Mouse (Mus musculus) midbrain, postnatal 0 days (tissue): Measurements from ENCODE around the gene Cstf3. TPM values are rescaled to one million over a fixed set of nuclear protein-coding genes. Genes with fewer than 3 reads are reported as not detected.

ENCODE experiments used
- ATAC-seq: fragments of 200-750 bp; cut with Nextera tagmentation; 2 replicates; pipeline ENCODE4 v1.8.0; 2017; ENCODE audit warnings: moderate number of reproducible peaks, mild to moderate bottlenecking, moderate TSS enrichment, moderate library complexity; ENCODE audit not compliant: low FRiP score
- DNase-seq: peaks from one replicate; pipeline ENCODE4 v3.0.0-alpha.2; 2015; ENCODE audit warnings: low spot score
- H3K27ac ChIP-seq: fragments of 300-500 bp; sonication (generic); 2 replicates; pipeline ENCODE4 v1.5.1; 2014; ENCODE audit warnings: low read depth, mild to moderate bottlenecking, low read length, mixed read lengths
- H3K27me3 ChIP-seq: fragments of 300-500 bp; sonication (generic); 2 replicates; pipeline ENCODE4 v1.6.1; 2014; ENCODE audit warnings: low read length, control low read depth, mixed read lengths; ENCODE audit not compliant: insufficient read depth
- H3K36me3 ChIP-seq: fragments of 300-500 bp; sonication (generic); 2 replicates; pipeline ENCODE4 v1.6.1; 2014; ENCODE audit warnings: low read length, control low read depth, mixed read lengths; ENCODE audit not compliant: insufficient read depth
- H3K4me1 ChIP-seq: fragments of 300-500 bp; sonication (generic); 2 replicates; pipeline ENCODE4 v1.6.1; 2014; ENCODE audit warnings: mild to moderate bottlenecking, control low read depth, antibody characterized with exemption, low read length, mixed read lengths; ENCODE audit not compliant: insufficient read depth
- H3K4me2 ChIP-seq: fragments of 300-500 bp; sonication (generic); 2 replicates; pipeline ENCODE4 v1.6.1; 2014; ENCODE audit warnings: low read depth, mild to moderate bottlenecking, low read length, mixed read lengths; ENCODE audit not compliant: poor library complexity, severe bottlenecking
- H3K4me3 ChIP-seq: fragments of 300-500 bp; sonication (generic); 2 replicates; pipeline ENCODE4 v1.5.1; 2014; ENCODE audit warnings: low read depth, mild to moderate bottlenecking, low read length, moderate library complexity
- H3K9ac ChIP-seq: fragments of 300-500 bp; sonication (generic); replicated peaks from 2 replicates; pipeline ENCODE4 v1.6.1; 2014; ENCODE audit warnings: mild to moderate bottlenecking, low read length, moderate library complexity, mixed read lengths; ENCODE audit not compliant: poor library complexity, severe bottlenecking
- H3K9me3 ChIP-seq: fragments of 300-500 bp; sonication (generic); 2 replicates; pipeline ENCODE4 v1.6.1; 2016; ENCODE audit warnings: low read length, control low read depth
- CTCF ChIP-seq: IDR thresholded peaks from 2 replicates; pipeline ENCODE4 v1.5.1; 2016; ENCODE audit warnings: antibody characterized with exemption, mild to moderate bottlenecking
- WGBS: fragments of 180-500 bp; shearing (Covaris S2); extraction: QIAGEN DNeasy Blood & Tissue Kit; methylation state at CpG from one replicate; pipeline ENCODE4 v1.1.7; 2014; 5-methylcytosine and 5-hydroxymethylcytosine counted together
- polyA plus RNA-seq: library from polyadenylated mRNA; unstranded; fragments of >200 nt; fragmentation: Nextera tagmentation; extraction: Ambion mirVana; gene quantifications from 2 replicates; pipeline ENCODE4 v1.2.1, GENCODE M21; 2015
- total RNA-seq: library from RNA; depleted of rRNA; stranded (reverse); fragments of >200 nt; gene quantifications from 2 replicates; pipeline ENCODE4 v1.2.3, GENCODE M21; 2014

Gene Cstf3
- total and polyA plus RNA-seq, 2 experiments from 2014 or later, result 19.1 to 72.0 TPM

DNA sequence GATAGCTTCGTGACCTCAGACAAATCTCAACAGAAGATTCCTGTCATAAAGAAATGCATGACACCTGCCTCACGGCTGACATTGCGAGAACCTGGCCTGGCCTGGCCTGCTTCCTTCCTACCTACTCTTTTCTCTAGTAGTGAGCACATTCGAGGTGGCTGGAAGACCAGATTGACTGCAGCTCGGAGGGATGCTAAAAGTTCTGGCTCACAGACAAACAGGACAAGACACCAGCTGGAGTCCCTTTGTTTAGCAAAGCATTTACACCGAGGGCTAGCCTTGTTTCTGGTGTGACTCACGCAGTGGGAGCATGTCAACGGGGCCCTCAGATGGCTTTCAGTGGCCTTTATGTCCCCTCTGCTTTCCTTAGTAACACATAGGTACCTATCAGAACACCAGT is 98.4 kb downstream of the Cstf3 start:
- Histone ChIP-seq H3K4me2 (no peak overlapping the region), H3K27ac (no peak overlapping the region), H3K9ac (no peak overlapping the region), H3K9me3 (no peaks in the 10 kb centered on the region), H3K4me3 (no peak overlapping the region), H3K36me3 (peaks cover 19% of the 10 kb centered on the region), H3K4me1 (no peaks in the 10 kb centered on the region), H3K27me3 (no peaks in the 10 kb centered on the region)
- 78% methylated on average over 8 of the region's 8 CpGs for WGBS
- TF ChIP-seq CTCF, result no peak
- no peak for ATAC-seq
- DNase-seq, result no peak

DNA sequence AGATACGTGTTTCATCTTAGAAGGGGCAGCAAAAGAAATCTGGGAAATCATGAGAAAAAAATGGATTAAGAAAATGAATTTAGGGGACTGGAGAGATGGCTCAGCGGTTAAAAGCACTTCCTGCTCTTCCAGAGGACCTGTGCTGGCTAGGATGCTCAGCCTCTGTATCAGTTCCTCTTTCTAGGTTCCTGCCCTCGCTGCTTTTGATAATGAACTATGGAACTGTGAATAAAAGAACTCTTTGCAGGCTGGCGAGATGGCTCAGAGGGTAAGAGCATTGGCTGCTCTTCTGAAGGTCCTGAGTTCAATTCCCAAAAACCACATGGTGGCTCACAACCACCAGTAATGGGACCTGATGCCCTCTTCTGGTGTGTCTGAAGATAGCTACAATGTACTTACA is 100.4 kb downstream of the Cstf3 start:
- ATAC-seq, result no peak
- no peak overlapping the region for H3K27ac ChIP-seq
- H3K4me1 ChIP-seq, result no peaks in the 10 kb centered on the region
- H3K36me3 ChIP-seq, result peaks cover 8% of the 10 kb centered on the region; the same call in 1 of the 2 replicates
- no peak overlapping the region for H3K4me3 ChIP-seq
- no peaks in the 10 kb centered on the region for H3K9me3 ChIP-seq
- H3K9ac ChIP-seq, result no peak overlapping the region
- no peak for TF ChIP-seq CTCF
- no peaks in the 10 kb centered on the region for H3K27me3 ChIP-seq
- no peak overlapping the region for H3K4me2 ChIP-seq
- no peak for DNase-seq
- 81% methylated on average over 4 of the region's 4 CpGs for WGBS

DNA sequence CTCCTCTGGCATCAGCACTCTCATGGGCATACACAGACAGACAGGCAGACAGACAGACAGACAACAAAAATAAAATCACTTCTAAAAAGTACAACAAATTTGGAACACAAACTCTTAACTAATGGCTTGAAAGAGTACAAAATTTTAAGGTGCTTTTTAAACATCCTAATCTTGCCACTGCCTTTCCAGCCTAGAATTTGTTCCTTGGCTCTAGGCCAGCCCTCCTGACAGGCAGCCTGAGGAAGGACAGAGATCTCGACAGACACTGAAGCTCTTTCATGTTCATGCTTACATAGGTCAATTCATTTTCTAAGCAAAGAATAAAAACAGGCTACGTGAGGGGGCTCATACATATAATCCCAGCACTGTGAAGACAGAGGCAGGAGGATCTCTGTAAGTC is 102.2 kb downstream of the Cstf3 start:
- H3K9ac ChIP-seq, result no peak overlapping the region
- no peak overlapping the region for H3K27ac ChIP-seq
- H3K4me1 ChIP-seq, result no peaks in the 10 kb centered on the region
- DNase-seq, result no peak
- TF ChIP-seq CTCF, result no peak
- H3K27me3 ChIP-seq, result no peaks in the 10 kb centered on the region
- 53% methylated on average over 2 of the region's 2 CpGs for WGBS
- no peak overlapping the region for H3K4me2 ChIP-seq
- H3K36me3 ChIP-seq, result peaks cover 11% of the 10 kb centered on the region
- H3K4me3 ChIP-seq, result no peak overlapping the region
- H3K9me3 ChIP-seq, result no peaks in the 10 kb centered on the region
- no peak for ATAC-seq

DNA sequence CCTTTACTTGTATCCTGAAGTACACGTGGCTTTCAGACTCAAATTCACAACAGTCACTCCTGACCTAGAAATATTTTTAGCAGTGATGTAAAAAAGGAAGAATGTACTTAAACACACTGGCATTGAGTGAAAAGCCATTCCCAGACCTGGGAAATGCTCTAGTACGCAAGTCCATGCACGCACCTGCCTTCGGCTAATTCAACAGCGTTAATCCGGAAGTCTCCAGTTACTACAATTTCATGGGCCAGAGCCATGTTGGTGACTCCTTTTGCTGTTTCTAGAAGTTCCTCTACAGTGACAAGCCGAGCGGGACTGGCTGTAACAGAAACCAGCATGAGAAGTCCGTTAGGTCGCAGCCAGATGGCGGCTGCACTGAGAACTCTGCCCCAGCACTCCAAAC is 109.3 kb downstream of the Cstf3 start:
- H3K27me3 ChIP-seq, result no peaks in the 10 kb centered on the region
- TF ChIP-seq CTCF, result no peak
- peaks cover 14% of the 10 kb centered on the region for H3K36me3 ChIP-seq
- H3K4me3 ChIP-seq, result no peak overlapping the region
- no peak overlapping the region for H3K9ac ChIP-seq
- no peaks in the 10 kb centered on the region for H3K9me3 ChIP-seq
- WGBS, result 92% methylated on average over 11 of the region's 11 CpGs
- ATAC-seq (no peak), DNase-seq (no peak)
- no peak overlapping the region for H3K27ac ChIP-seq
- no peaks in the 10 kb centered on the region for H3K4me1 ChIP-seq
- H3K4me2 ChIP-seq, result no peak overlapping the region

DNA sequence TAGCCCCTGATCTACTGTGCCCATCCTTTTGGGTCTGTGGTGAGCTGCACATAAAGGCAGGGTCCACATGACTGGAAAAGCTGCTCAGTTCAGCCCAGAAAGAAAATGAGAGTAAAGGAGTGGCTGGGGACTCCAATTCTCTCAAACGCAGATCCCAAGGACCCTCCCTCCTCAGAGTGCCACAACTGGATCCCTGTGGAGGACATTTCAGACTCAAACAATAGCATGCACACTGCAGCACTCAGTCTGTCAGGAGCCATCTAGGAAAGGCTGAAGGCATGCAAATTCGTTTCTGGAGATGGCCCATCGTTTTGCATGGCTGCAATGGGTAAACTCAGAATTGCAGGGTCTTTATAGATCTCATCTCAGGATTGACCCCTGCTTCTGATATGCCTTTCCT is 112.8 kb downstream of the Cstf3 start:
- no peaks in the 10 kb centered on the region for H3K27me3 ChIP-seq
- no peak for DNase-seq
- no peak overlapping the region for H3K27ac ChIP-seq
- H3K4me1 ChIP-seq, result no peaks in the 10 kb centered on the region
- no peak for TF ChIP-seq CTCF
- no peak overlapping the region for H3K4me3 ChIP-seq
- H3K36me3 ChIP-seq, result peaks cover 11% of the 10 kb centered on the region
- no peak overlapping the region for H3K9ac ChIP-seq
- H3K9me3 ChIP-seq, result no peaks in the 10 kb centered on the region
- 67% methylated on average over 3 of the region's 3 CpGs for WGBS
- no peak for ATAC-seq
- no peak overlapping the region for H3K4me2 ChIP-seq

DNA sequence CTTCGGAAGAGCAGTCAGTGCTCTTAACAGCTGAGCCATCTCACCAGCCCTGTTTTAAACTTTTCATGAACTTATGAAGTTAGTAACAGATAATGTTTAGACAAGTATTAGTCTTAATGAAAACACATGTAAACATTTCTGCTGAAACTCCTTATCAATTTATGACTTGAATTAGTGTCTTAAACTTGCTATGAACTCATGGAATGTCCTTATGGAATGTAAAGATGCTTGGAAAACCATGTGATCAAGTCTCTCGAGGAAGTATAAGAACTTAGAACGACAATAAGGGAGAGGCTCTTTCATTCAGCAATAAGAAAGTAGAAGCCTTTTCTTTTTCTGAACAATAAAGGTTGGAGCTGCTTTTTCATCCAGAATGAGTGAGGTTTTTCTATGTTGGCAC is 114.0 kb downstream of the Cstf3 start:
- Histone ChIP-seq H3K4me2 (no peak overlapping the region), H3K27ac (no peak overlapping the region), H3K4me1 (no peaks in the 10 kb centered on the region), H3K36me3 (peaks cover 8% of the 10 kb centered on the region; the same call in 1 of the 2 replicates), H3K9me3 (no peaks in the 10 kb centered on the region), H3K9ac (no peak overlapping the region), H3K4me3 (no peak overlapping the region), H3K27me3 (no peaks in the 10 kb centered on the region)
- DNase-seq (no peak), ATAC-seq (no peak)
- no peak for TF ChIP-seq CTCF
- 83% methylated on average over 3 of the region's 3 CpGs for WGBS
